Mouse (Mus musculus): ENCODE measurements around the gene Ccnyl1.

DNA sequence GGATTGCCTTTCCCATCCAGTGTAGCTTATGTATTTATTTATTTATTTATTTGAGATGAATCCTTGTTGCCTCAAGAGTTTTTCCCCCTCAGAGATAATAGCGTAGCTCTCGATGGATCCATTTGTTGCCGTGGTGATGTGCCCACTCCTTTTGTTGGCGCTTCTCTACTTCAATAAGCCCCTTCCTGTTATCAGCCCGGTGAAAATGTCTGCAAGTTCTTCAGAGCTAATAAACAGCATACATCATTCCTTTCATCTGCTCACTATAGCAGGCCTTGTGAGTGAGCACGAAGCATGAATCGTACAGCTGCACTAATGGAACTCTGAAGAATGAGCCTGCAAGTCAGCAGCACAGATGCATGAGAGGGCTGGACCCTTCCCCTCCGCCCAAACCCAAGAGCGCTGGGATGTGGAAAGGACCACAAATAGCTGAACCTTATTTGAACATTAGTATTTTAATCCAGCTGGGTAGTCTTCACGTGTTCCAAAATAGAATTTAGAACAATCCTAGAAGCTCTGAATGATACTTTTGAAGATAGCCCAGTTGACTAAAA lies 30.9 kb downstream of the Ccnyl1 start:
- no peak for TF ChIP-seq CTCF (IDR thresholded peaks at IDR 0.05)
- no peak for TF ChIP-seq EP300 (IDR thresholded peaks at IDR 0.05)

All from lung, postnatal 0 days (tissue).